8 mouse cellular contexts compared by ENCODE assay signal in the genomic region with DNA sequence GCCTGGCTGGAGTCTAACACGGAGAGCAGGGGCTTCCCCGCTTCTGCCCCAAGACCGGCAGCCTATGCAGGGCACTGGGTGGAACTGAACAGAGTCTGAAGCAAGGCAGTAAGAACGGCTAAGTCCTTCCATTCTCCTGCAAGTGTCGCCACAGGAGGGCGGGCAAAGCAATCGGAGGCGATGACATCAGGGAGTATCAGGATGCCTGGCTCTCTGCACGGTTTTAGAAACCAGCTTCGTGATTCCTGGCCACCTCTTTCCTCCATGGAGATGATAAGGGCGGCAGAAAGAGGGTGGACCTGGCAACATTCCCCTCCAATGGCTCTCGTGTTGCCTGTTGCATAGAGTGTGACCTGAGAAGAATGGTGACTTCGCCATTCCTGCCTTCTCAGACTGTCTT. TPM values are rescaled to one million over a fixed set of nuclear protein-coding genes. Genes with fewer than 3 reads are reported as not detected.
DNase-seq lines count a peak whose midpoint lies in the region; ATAC-seq and TF ChIP-seq lines count a peak whose summit lies in the region.

No protein-coding gene starts in this region.

- H3K9me3 ChIP-seq in forebrain, embryonic 13.5 days (replicated peaks) = no peaks in the 10 kb centered on the region
- H3K9me3 ChIP-seq in limb, embryonic 13.5 days = no peaks in the 10 kb centered on the region

- H3K36me3 ChIP-seq in forebrain, embryonic 13.5 days (ENCODE audit: poor library complexity, severe bottlenecking) = peaks cover 24% of the 10 kb centered on the region
- peaks cover 20% of the 10 kb centered on the region for H3K36me3 ChIP-seq in limb, embryonic 13.5 days
- H3K36me3 ChIP-seq in small intestine, adult 2 months (ENCODE audit: control insufficient read depth, insufficient read depth, low read length) = peaks cover 16% of the 10 kb centered on the region
- peaks cover 2% of the 10 kb centered on the region; the same call in 1 of the 2 replicates for H3K36me3 ChIP-seq in kidney, adult 2 months (ENCODE audit: control insufficient read depth, insufficient read depth, low read length)

- ATAC-seq in forebrain, embryonic 13.5 days = no peak
- no peak for ATAC-seq in limb, embryonic 13.5 days (ENCODE audit: low FRiP score, low read depth)

- peak overlapping the region; percentile 49 for H3K4me2 ChIP-seq in forebrain, embryonic 13.5 days
- peak overlapping the region; percentile 54 for H3K4me2 ChIP-seq in limb, embryonic 13.5 days (replicated peaks)

- H3K9ac ChIP-seq in forebrain, embryonic 13.5 days = peak overlapping the region; percentile 45
- no peak overlapping the region for H3K9ac ChIP-seq in limb, embryonic 13.5 days

- no peak for DNase-seq in left cerebral cortex, adult 2 months (ENCODE audit: extremely low spot score in 1 of 2, low spot score in 2 of 2)
- DNase-seq in left cerebral cortex, postnatal 36 days (ENCODE audit: low spot score in 2 of 2) = no peak
- no peak for DNase-seq in left cerebral cortex, adult 18-20 months (ENCODE audit: low spot score in 2 of 2)
- DNase-seq in right cerebral cortex, postnatal 36 days (ENCODE audit: low spot score in 2 of 2) = no peak
- no peak for DNase-seq in kidney, adult 2 months

- intact Hi-C loops in left cerebral cortex, adult 2 months (cut with DNase I) = no loop called here
- intact Hi-C loops in left cerebral cortex, postnatal 36 days (cut with DNase I) = no loop called here

- peak overlapping the region; percentile 22; the same call in 1 of the 2 replicates for H3K4me3 ChIP-seq in left cerebral cortex, adult 2 months
- peak overlapping the region; percentile 17; the same call in 1 of the 2 replicates for H3K4me3 ChIP-seq in forebrain, embryonic 13.5 days
- H3K4me3 ChIP-seq in limb, embryonic 13.5 days = peak overlapping the region; percentile 12; the same call in 1 of the 2 replicates
- H3K4me3 ChIP-seq in small intestine, adult 2 months (ENCODE audit: low read depth, low read length) = peak overlapping the region; percentile 12; the same call in 1 of the 2 replicates
- no peak overlapping the region for H3K4me3 ChIP-seq in kidney, adult 2 months (ENCODE audit: insufficient read depth, low read depth, low read length)

- WGBS in forebrain, embryonic 13.5 days = 2% methylated on average over 13 of the region's 13 CpGs
- WGBS in limb, embryonic 13.5 days = 7% methylated on average over 13 of the region's 13 CpGs
- 7% methylated on average over 13 of the region's 13 CpGs for WGBS in small intestine, adult 2 months
- WGBS in kidney, adult 2 months = 5% methylated on average over 13 of the region's 13 CpGs

- TF ChIP-seq POLR2A in small intestine, adult 2 months (IDR thresholded peaks at IDR 0.05; ENCODE audit: low read depth, low read length) = no peak
- no peak for TF ChIP-seq POLR2A in kidney, adult 2 months (IDR thresholded peaks at IDR 0.05; ENCODE audit: low read depth, low read length)

- peaks cover 8% of the 10 kb centered on the region for H3K4me1 ChIP-seq in forebrain, embryonic 13.5 days
- peaks cover 22% of the 10 kb centered on the region for H3K4me1 ChIP-seq in limb, embryonic 13.5 days
- H3K4me1 ChIP-seq in small intestine, adult 2 months (ENCODE audit: control insufficient read depth, insufficient read depth, insufficient read length, low read length) = peaks cover 6% of the 10 kb centered on the region; the same call in 1 of the 2 replicates
- no peaks in the 10 kb centered on the region for H3K4me1 ChIP-seq in kidney, adult 2 months (ENCODE audit: control insufficient read depth, insufficient read depth, low read length)

- no peak; the same call in none of the 2 replicates for TF ChIP-seq CTCF in left cerebral cortex, adult 2 months (IDR thresholded peaks at IDR 0.05)
- TF ChIP-seq CTCF in small intestine, adult 2 months (IDR thresholded peaks at IDR 0.05; ENCODE audit: extremely low read depth, insufficient read length, insufficient replicate concordance, low read depth, low read length) = no peak
- TF ChIP-seq CTCF in kidney, adult 2 months (conservative IDR thresholded peaks at IDR 0.05; ENCODE audit: insufficient read depth, insufficient read length, low read depth, low read length) = no peak

- no peak overlapping the region for H3K27ac ChIP-seq in left cerebral cortex, adult 2 months
- no peak overlapping the region for H3K27ac ChIP-seq in forebrain, embryonic 13.5 days
- H3K27ac ChIP-seq in limb, embryonic 13.5 days = no peak overlapping the region
- no peak overlapping the region for H3K27ac ChIP-seq in small intestine, adult 2 months (ENCODE audit: insufficient read depth, low read depth, low read length)
- no peak overlapping the region for H3K27ac ChIP-seq in kidney, adult 2 months (ENCODE audit: insufficient read depth, low read depth, low read length)

- H3K27me3 ChIP-seq in forebrain, embryonic 13.5 days = 0 out of 2 replicates have a peak, but pooled peaks cover 7% of the 10 kb centered on the region
- H3K27me3 ChIP-seq in limb, embryonic 13.5 days = peaks cover 15% of the 10 kb centered on the region; the same call in 1 of the 2 replicates
- peaks cover 6% of the 10 kb centered on the region; the same call in 1 of the 2 replicates for H3K27me3 ChIP-seq in small intestine, adult 2 months (ENCODE audit: control insufficient read depth, insufficient read depth, low read length)
- no peaks in the 10 kb centered on the region for H3K27me3 ChIP-seq in kidney, adult 2 months (replicated peaks; ENCODE audit: control insufficient read depth, insufficient read depth, low read length)

RNA-seq across cellular contexts. Expression of gene Suds3, which starts 28.2 kb away (rescaled TPM):
- 100 to 1,000 TPM; 117 to 141 TPM for total RNA-seq in left cerebral cortex, adult 2 months (2021)
- 100 to 1,000 TPM; 134 to 147 TPM for total RNA-seq in left cerebral cortex, postnatal 36 days (2021)
- 79.0 and 83.5 TPM in 2 replicates for polyA plus RNA-seq in forebrain, embryonic 13.5 days (2015; fragmentation: Nextera tagmentation; extraction: Ambion mirVana)
- polyA plus RNA-seq in limb, embryonic 13.5 days (2015; fragmentation: Nextera tagmentation; extraction: Ambion mirVana) = 76.9 and 78.2 TPM in 2 replicates
- 51.1 and 114 TPM in 2 replicates for polyA plus RNA-seq in small intestine, adult 2 months (2012; rRNA removed)
- 100 to 1,000 TPM; 141 to 142 TPM for total RNA-seq in left cerebral cortex, adult 18-20 months (2021)
- polyA plus RNA-seq in kidney, adult 2 months (2012; rRNA removed) = 84.9 and 85.8 TPM in 2 replicates

RNA-seq across cellular contexts. Expression of gene Taok3, which starts 32.2 kb away (rescaled TPM):
- 10 to 100 TPM; 52.5 to 54.7 TPM for total RNA-seq in left cerebral cortex, adult 2 months (2021)
- total RNA-seq in left cerebral cortex, postnatal 36 days (2021) = 10 to 100 TPM; 53.2 to 60.9 TPM
- 29.8 and 30.7 TPM in 2 replicates for polyA plus RNA-seq in forebrain, embryonic 13.5 days (2015; fragmentation: Nextera tagmentation; extraction: Ambion mirVana)
- polyA plus RNA-seq in limb, embryonic 13.5 days (2015; fragmentation: Nextera tagmentation; extraction: Ambion mirVana) = 9.3 and 11.9 TPM in 2 replicates
- polyA plus RNA-seq in small intestine, adult 2 months (2012; rRNA removed) = 10.7 and 32.0 TPM in 2 replicates
- 10 to 100 TPM; 53.8 to 54.3 TPM for total RNA-seq in left cerebral cortex, adult 18-20 months (2021)
- 11.1 and 11.3 TPM in 2 replicates for polyA plus RNA-seq in kidney, adult 2 months (2012; rRNA removed)
